16 mouse cellular contexts compared by ENCODE assay signal in genomic region chr10:111741301-111741945, GRCm38 (mm10).
A peak's percentile ranks its signal among the peaks of the same experiment; 100 is the strongest.
DNase-seq lines count a peak whose midpoint lies in the region; ATAC-seq and TF ChIP-seq lines count a peak whose summit lies in the region.
"Had no signal": no experiment of that assay in that cellular context is flagged by ENCODE, and none has a peak within 500 bp of the region (broad histone marks: within the 10 kb centered on the region; RNA-seq: fewer than 3 reads in every experiment).

No protein-coding gene starts in this region.

- no peaks in the 10 kb centered on the region for H3K27me3 ChIP-seq in lung, postnatal 0 days (replicated peaks; ENCODE audit: insufficient read depth, low read length)
- H3K27me3 ChIP-seq: embryonic facial prominence, embryonic 15.5 days; Patski had no signal

- TF ChIP-seq CTCF in brain, embryonic 14.5 days (IDR thresholded peaks at IDR 0.05; ENCODE audit: borderline replicate concordance, extremely low read depth, insufficient read depth, insufficient read length), result no peak
- TF ChIP-seq CTCF in lung, postnatal 0 days (IDR thresholded peaks at IDR 0.05), result no peak

- WGBS in lung, postnatal 0 days, result 36% methylated on average over 5 of the region's 5 CpGs

- peak; percentile 88 for ATAC-seq in lung, postnatal 0 days
- ATAC-seq: forebrain, postnatal 0 days; Patski had no signal

- no peak overlapping the region for H3K4me2 ChIP-seq in lung, postnatal 0 days (replicated peaks; ENCODE audit: low read depth, low read length)
- H3K4me2 ChIP-seq: embryonic facial prominence, embryonic 15.5 days had no signal

- no peak for TF ChIP-seq POLR2A in brain, embryonic 14.5 days (IDR thresholded peaks at IDR 0.05; ENCODE audit: borderline replicate concordance, extremely low read depth, insufficient read depth, insufficient read length, poor library complexity, severe bottlenecking)

- peaks cover 12% of the 10 kb centered on the region; the same call in 1 of the 2 replicates for H3K4me1 ChIP-seq in lung, postnatal 0 days (ENCODE audit: insufficient read depth, low read depth, low read length)

- DNase-seq in heart, postnatal 4 days, result peak; percentile 25
- no peak for DNase-seq in heart, adult 8-10 months (ENCODE audit: low spot score)
- peak; percentile 35 for DNase-seq in 3134 (ENCODE audit: extremely low read depth, insufficient read length, low spot score)
- peak; percentile 39 for DNase-seq in brain, embryonic 14.5 days (ENCODE audit: low read depth)
- peak; percentile 71 for DNase-seq in lung, postnatal 0 days (ENCODE audit: low spot score)
- DNase-seq in urinary bladder, postnatal 14 days (ENCODE audit: low spot score), result no peak
- DNase-seq in gastrocnemius, postnatal 10 days, result no peak
- DNase-seq: cerebellum, adult 9-11 months; forebrain, postnatal 0 days; gastrocnemius, postnatal 25 days; kidney, adult 2 months; layer of hippocampus, adult 9-11 months; right cerebral cortex, postnatal 14 days had no signal

- H3K4me3 ChIP-seq in lung, postnatal 0 days (ENCODE audit: low read depth, low read length), result no peak overlapping the region
- H3K4me3 ChIP-seq: embryonic facial prominence, embryonic 15.5 days had no signal

- H3K9ac ChIP-seq in lung, postnatal 0 days (replicated peaks; ENCODE audit: low read depth), result no peak overlapping the region
- H3K9ac ChIP-seq: embryonic facial prominence, embryonic 15.5 days; forebrain, postnatal 0 days; liver, embryonic 14.5 days had no signal

- H3K9me3 ChIP-seq in lung, postnatal 0 days (ENCODE audit: low read length), result no peaks in the 10 kb centered on the region
- H3K9me3 ChIP-seq: embryonic facial prominence, embryonic 15.5 days had no signal

- H3K27ac ChIP-seq in lung, postnatal 0 days (ENCODE audit: low read length), result no peak overlapping the region
- H3K27ac ChIP-seq: embryonic facial prominence, embryonic 15.5 days; liver, embryonic 14.5 days had no signal

- no peaks in the 10 kb centered on the region for H3K36me3 ChIP-seq in lung, postnatal 0 days (ENCODE audit: insufficient read depth, low read length)
- H3K36me3 ChIP-seq: embryonic facial prominence, embryonic 15.5 days had no signal

- TF ChIP-seq EP300 in lung, postnatal 0 days (IDR thresholded peaks at IDR 0.05), result peak; percentile 95

Comparison
In these comparisons a context has a peak if more than half of its experiments do, and no peak if none do; other contexts are left out.
1. DNase-seq: peak in heart, postnatal 4 days (single experiment), 3134 (single experiment), brain, embryonic 14.5 days (single experiment) and lung, postnatal 0 days (single experiment); none in heart, adult 8-10 months (single experiment), urinary bladder, postnatal 14 days (single experiment) and gastrocnemius, postnatal 10 days (single experiment).